Mouse (Mus musculus) frontal cortex, postnatal 14 days (tissue): Measurements from ENCODE around the gene Lrrc55.

Experiments used
- DNase-seq, 2 experiments: peaks; one replicate each; pipeline ENCODE4 v3.0.0; 2022; ENCODE audit warnings: low spot score in 2 of 2

Gene Lrrc55

GRCm38 (mm10) chr2:85132204-85132603, 64.8 kb downstream of the Lrrc55 start:
- DNase-seq, result no peak

- no peak for DNase-seq
These were observed 65.3 kb downstream of the Lrrc55 start for GRCm38 (mm10) chr2:85131724-85132123.

- DNase-seq, result no peak
These were observed 65.8 kb downstream of the Lrrc55 start for GRCm38 (mm10) chr2:85131226-85131625.

GRCm38 (mm10) chr2:85129496-85129971, 67.5 kb downstream of the Lrrc55 start:
- DNase-seq, result no peak

GRCm38 (mm10) chr2:85123869-85124535, 73.0 kb downstream of the Lrrc55 start:
- DNase-seq, result peak; percentile 72 to 80

GRCm38 (mm10) chr2:85123187-85123868, 73.7 kb downstream of the Lrrc55 start:
- peak in 1 of 2 experiments; percentile 42 for DNase-seq
